Mouse (Mus musculus) forebrain, embryonic 16.5 days (tissue): ENCODE data around the gene Spn. TPM values are rescaled to one million over a fixed set of nuclear protein-coding genes. Genes with fewer than 3 reads are reported as not detected.

ENCODE experiments used
- ATAC-seq: fragments of 200-750 bp; cut with Nextera tagmentation; 2 replicates; pipeline ENCODE4 v1.8.0; 2017; ENCODE audit warnings: mild to moderate bottlenecking, moderate library complexity
- H3K27ac ChIP-seq: fragments of 300-500 bp; sonication (generic); 2 replicates; pipeline ENCODE4 v1.5.1; 2014; ENCODE audit warnings: low read length, control low read depth
- H3K27me3 ChIP-seq: fragments of 300-500 bp; sonication (generic); replicated peaks from 2 replicates; pipeline ENCODE4 v1.6.1; 2014; ENCODE audit warnings: low read length; ENCODE audit not compliant: control insufficient read depth, insufficient read depth
- H3K36me3 ChIP-seq: fragments of 300-500 bp; sonication (generic); 2 replicates; pipeline ENCODE4 v1.6.1; 2014; ENCODE audit not compliant: control insufficient read depth, insufficient read depth
- H3K4me1 ChIP-seq: fragments of 300-500 bp; sonication (generic); replicated peaks from 2 replicates; pipeline ENCODE4 v1.6.1; 2014; ENCODE audit warnings: low read length; ENCODE audit not compliant: control insufficient read depth, insufficient read depth
- H3K4me2 ChIP-seq: fragments of 300-500 bp; sonication (generic); 2 replicates; pipeline ENCODE4 v1.6.1; 2014; ENCODE audit warnings: mild to moderate bottlenecking, low read length, control low read depth
- H3K4me3 ChIP-seq: fragments of 300-500 bp; sonication (generic); replicated peaks from 2 replicates; pipeline ENCODE4 v1.5.1; 2014; ENCODE audit warnings: mild to moderate bottlenecking, low read length, control low read depth
- H3K9ac ChIP-seq: fragments of 300-500 bp; sonication (generic); replicated peaks from 2 replicates; pipeline ENCODE4 v1.6.1; 2014; ENCODE audit warnings: low read depth, low read length, control low read depth
- H3K9me3 ChIP-seq: fragments of 300-500 bp; sonication (generic); 2 replicates; pipeline ENCODE4 v1.6.1; 2016; ENCODE audit warnings: low read length; ENCODE audit not compliant: control insufficient read depth
- WGBS: fragments of 180-500 bp; shearing (Covaris S2); extraction: QIAGEN DNeasy Blood & Tissue Kit; methylation state at CpG from one replicate; pipeline ENCODE4 v1.1.7; 2014; 5-methylcytosine and 5-hydroxymethylcytosine counted together
- polyA plus RNA-seq: library from polyadenylated mRNA; unstranded; fragments of >200 nt; fragmentation: Nextera tagmentation; extraction: Ambion mirVana; gene quantifications from 2 replicates; pipeline ENCODE4 v1.2.1, GENCODE M21; 2015

Gene Spn
- polyA plus RNA-seq, 1 experiment from 2014 or later, result 0.09 TPM

- no peak for ATAC-seq
- H3K4me1 ChIP-seq, result no peaks in the 10 kb centered on the region
- H3K9ac ChIP-seq, result no peak overlapping the region
- H3K9me3 ChIP-seq, result no peaks in the 10 kb centered on the region
- no peaks in the 10 kb centered on the region for H3K36me3 ChIP-seq
- H3K27ac ChIP-seq, result no peak overlapping the region
- 46% methylated on average over 9 of the region's 9 CpGs for WGBS
- no peak overlapping the region for H3K4me2 ChIP-seq
- no peaks in the 10 kb centered on the region for H3K27me3 ChIP-seq
- H3K4me3 ChIP-seq, result no peak overlapping the region
Observed at GRCm38 (mm10) chr7:127112921-127113597, 24.6 kb downstream of the Spn start.

DNA sequence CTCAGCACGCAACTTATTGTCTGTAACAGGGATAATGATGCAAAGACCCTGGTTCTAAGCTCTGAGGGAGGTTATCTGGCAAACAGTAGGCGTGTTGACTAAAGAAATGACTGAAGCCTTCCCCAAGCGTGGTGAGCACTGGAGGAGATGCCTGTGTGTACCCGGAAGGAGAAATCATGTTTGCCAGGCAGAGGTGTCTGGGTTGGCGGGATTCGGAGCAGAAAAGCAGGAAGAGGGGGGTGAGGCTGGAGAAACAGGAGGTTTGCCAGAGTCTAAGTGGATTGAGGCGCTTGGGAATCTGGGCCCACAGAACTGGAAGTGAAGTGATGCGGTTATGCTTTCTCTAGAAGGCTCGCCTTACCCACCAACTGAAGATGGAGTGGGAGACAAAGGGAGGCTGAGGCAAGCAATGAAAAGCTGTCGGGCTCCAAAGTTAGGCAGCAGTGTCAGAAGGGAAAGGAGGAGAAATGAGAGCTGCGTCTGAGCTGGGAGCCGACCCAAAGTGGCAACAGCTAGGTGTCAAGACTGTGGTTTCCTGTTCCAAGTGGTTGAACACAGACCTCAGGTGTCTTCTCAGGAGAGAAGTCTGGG, 25.3 kb downstream of the Spn start:
- Histone ChIP-seq H3K27me3 (no peaks in the 10 kb centered on the region), H3K9ac (no peak overlapping the region), H3K9me3 (no peaks in the 10 kb centered on the region), H3K4me3 (no peak overlapping the region), H3K27ac (no peak overlapping the region), H3K4me1 (no peaks in the 10 kb centered on the region), H3K4me2 (no peak overlapping the region), H3K36me3 (no peaks in the 10 kb centered on the region)
- 79% methylated on average over 12 of the region's 12 CpGs for WGBS
- no peak for ATAC-seq

GRCm38 (mm10) chr7:127111461-127111860, 26.2 kb downstream of the Spn start:
- no peak overlapping the region for H3K4me2 ChIP-seq
- ATAC-seq, result no peak
- no peaks in the 10 kb centered on the region for H3K4me1 ChIP-seq
- H3K4me3 ChIP-seq, result no peak overlapping the region
- H3K27ac ChIP-seq, result no peak overlapping the region
- H3K9me3 ChIP-seq, result no peaks in the 10 kb centered on the region
- WGBS, result 49% methylated on average over 5 of the region's 6 CpGs
- H3K36me3 ChIP-seq, result no peaks in the 10 kb centered on the region
- no peaks in the 10 kb centered on the region for H3K27me3 ChIP-seq
- H3K9ac ChIP-seq, result no peak overlapping the region

DNA sequence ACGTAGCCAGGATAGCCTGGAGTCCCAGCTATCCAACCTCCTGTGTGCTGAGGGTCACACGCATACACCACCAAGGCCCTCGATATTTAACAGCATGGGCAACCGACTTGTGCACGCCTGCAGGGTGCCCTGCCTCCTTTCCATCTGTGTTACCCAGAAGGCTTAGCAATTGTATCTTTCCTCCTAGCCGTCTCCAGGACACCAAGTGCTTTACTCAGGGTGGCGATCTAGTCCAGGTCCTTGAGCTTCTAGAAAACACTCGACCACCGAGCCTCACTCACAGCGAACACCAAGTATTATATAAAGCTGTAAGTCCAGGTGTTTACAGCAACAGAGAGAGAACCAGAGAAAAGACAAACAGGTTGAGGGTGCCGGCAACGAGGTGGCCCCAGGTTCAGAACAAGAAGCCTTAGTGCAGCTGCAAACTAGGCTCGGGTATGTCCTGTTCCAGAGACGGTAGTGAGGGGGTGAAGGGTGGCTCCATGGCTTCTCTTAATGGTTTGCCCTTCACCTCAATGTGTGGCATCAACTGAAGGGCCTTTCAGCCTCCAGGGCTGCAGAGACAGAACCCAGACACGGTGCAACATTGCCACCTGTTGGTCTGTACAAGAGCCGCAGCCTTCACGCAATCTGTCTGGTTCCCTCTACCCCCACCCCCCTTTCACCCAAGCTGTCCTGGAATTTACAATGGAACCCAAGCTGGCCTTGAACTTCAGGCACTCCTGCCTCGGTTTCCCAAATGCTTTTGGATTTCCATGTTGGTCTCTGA, 27.2 kb downstream of the Spn start:
- Histone ChIP-seq H3K36me3 (no peaks in the 10 kb centered on the region), H3K9me3 (no peaks in the 10 kb centered on the region), H3K27ac (no peak overlapping the region), H3K9ac (no peak overlapping the region), H3K4me2 (no peak overlapping the region), H3K4me3 (no peak overlapping the region), H3K27me3 (no peaks in the 10 kb centered on the region), H3K4me1 (no peaks in the 10 kb centered on the region)
- WGBS, result 54% methylated on average over 18 of the region's 18 CpGs
- ATAC-seq, result peak; percentile 77

GRCm38 (mm10) chr7:127105551-127105950, 32.1 kb downstream of the Spn start:
- 54% methylated on average over 7 of the region's 7 CpGs for WGBS
- Histone ChIP-seq H3K4me1 (peaks cover 8% of the 10 kb centered on the region), H3K4me3 (no peak overlapping the region), H3K36me3 (no peaks in the 10 kb centered on the region), H3K9ac (no peak overlapping the region), H3K9me3 (no peaks in the 10 kb centered on the region), H3K27me3 (no peaks in the 10 kb centered on the region), H3K4me2 (no peak overlapping the region), H3K27ac (peak overlapping the region; percentile 7; the same call in 1 of the 2 replicates)
- ATAC-seq, result no peak

- Histone ChIP-seq H3K4me2 (peak overlapping the region; percentile 51), H3K4me3 (peak overlapping the region; percentile 27), H3K4me1 (peaks cover 8% of the 10 kb centered on the region), H3K9ac (peak overlapping the region; percentile 36; the same call in 1 of the 2 replicates), H3K9me3 (no peaks in the 10 kb centered on the region), H3K27ac (peak overlapping the region; percentile 58), H3K27me3 (no peaks in the 10 kb centered on the region), H3K36me3 (no peaks in the 10 kb centered on the region)
- ATAC-seq, result peak; percentile 78
- 17% methylated on average over 17 of the region's 17 CpGs for WGBS
Observed at GRCm38 (mm10) chr7:127104560-127105332, 32.9 kb downstream of the Spn start.

- H3K4me1 ChIP-seq, result peaks cover 8% of the 10 kb centered on the region
- H3K4me3 ChIP-seq, result no peak overlapping the region
- no peaks in the 10 kb centered on the region for H3K36me3 ChIP-seq
- 66% methylated on average over 6 of the region's 6 CpGs for WGBS
- H3K9me3 ChIP-seq, result no peaks in the 10 kb centered on the region
- H3K4me2 ChIP-seq, result no peak overlapping the region
- ATAC-seq, result 0 out of 2 replicates have a peak, but pooled peaks have one; percentile 23
- no peaks in the 10 kb centered on the region for H3K27me3 ChIP-seq
- no peak overlapping the region for H3K9ac ChIP-seq
- peak overlapping the region; percentile 46; the same call in 1 of the 2 replicates for H3K27ac ChIP-seq
Observed at GRCm38 (mm10) chr7:127103960-127104359, 33.7 kb downstream of the Spn start.

GRCm38 (mm10) chr7:127102148-127102547, 35.5 kb downstream of the Spn start:
- Histone ChIP-seq H3K27me3 (no peaks in the 10 kb centered on the region), H3K36me3 (no peaks in the 10 kb centered on the region), H3K4me3 (no peak overlapping the region), H3K27ac (no peak overlapping the region), H3K9me3 (no peaks in the 10 kb centered on the region), H3K9ac (no peak overlapping the region), H3K4me1 (peaks cover 8% of the 10 kb centered on the region), H3K4me2 (no peak overlapping the region)
- no peak for ATAC-seq
- 81% methylated on average over 6 of the region's 6 CpGs for WGBS
